Mouse (Mus musculus) myocyte (in vitro differentiated cells): Measurements from ENCODE around the gene Vstm4. TPM values are rescaled to one million over a fixed set of nuclear protein-coding genes. Genes with fewer than 3 reads are reported as not detected.

Source experiments
- H3K27me3 ChIP-seq: one replicate; pipeline ENCODE4 v1.6.1; 2011; ENCODE audit not compliant: control insufficient read depth, insufficient read depth, insufficient read length
- H3K36me3 ChIP-seq: one replicate; pipeline ENCODE4 v1.6.1; 2011; ENCODE audit not compliant: control insufficient read depth, insufficient read depth
- H3K4me2 ChIP-seq: one replicate; pipeline ENCODE4 v1.6.1; 2011; ENCODE audit warnings: low read depth, control low read depth
- H3K4me3 ChIP-seq: one replicate; pipeline ENCODE4 v1.5.1; 2011; ENCODE audit warnings: mild to moderate bottlenecking, control low read depth, moderate library complexity
- H3K79me2 ChIP-seq: one replicate; pipeline ENCODE4 v1.6.1; 2011; ENCODE audit not compliant: control insufficient read depth, insufficient read depth
- H3ac ChIP-seq: one replicate; pipeline ENCODE4 v1.6.1; 2011; ENCODE audit not compliant: control insufficient read depth, insufficient read length
- CEBPB ChIP-seq: IDR thresholded peaks from 2 replicates; pipeline ENCODE4 v1.6.1; 2011; ENCODE audit warnings: mild to moderate bottlenecking, moderate library complexity; ENCODE audit not compliant: poor library complexity, insufficient read depth, severe bottlenecking
- E2F4 ChIP-seq: IDR thresholded peaks from one replicate; pipeline ENCODE4 v1.6.1; 2011; ENCODE audit warnings: mild to moderate bottlenecking, control low read depth, moderate library complexity; ENCODE audit not compliant: insufficient read depth
- MAX ChIP-seq: IDR thresholded peaks from one replicate; pipeline ENCODE4 v1.6.1; 2011; ENCODE audit warnings: low read depth, mild to moderate bottlenecking, control low read depth
- MYOD1 ChIP-seq, 3 experiments: IDR thresholded peaks; one replicate each; pipeline ENCODE4 v1.6.1; 2011; ENCODE audit warnings: control low read depth in 2 of 3, low read depth in 2 of 3, mild to moderate bottlenecking in 2 of 3, moderate library complexity in 1 of 3; ENCODE audit not compliant: insufficient read length in 2 of 3, control insufficient read depth in 1 of 3
- MYOG ChIP-seq, 3 experiments: IDR thresholded peaks; one replicate each; pipeline ENCODE4 v1.6.1; 2011; ENCODE audit warnings: control low read depth in 2 of 3, low read depth in 2 of 3, mild to moderate bottlenecking in 2 of 3; ENCODE audit not compliant: insufficient read length in 2 of 3, control insufficient read depth in 1 of 3, insufficient read depth in 1 of 3
- POLR2A ChIP-seq: IDR thresholded peaks from one replicate; pipeline ENCODE4 v1.6.1; 2011; ENCODE audit warnings: low read depth, mild to moderate bottlenecking, control low read depth, moderate library complexity; ENCODE audit not compliant: insufficient read length
- POLR2AphosphoS2 ChIP-seq: IDR thresholded peaks from one replicate; pipeline ENCODE4 v1.6.1; 2011; ENCODE audit warnings: low read depth, control low read depth; ENCODE audit not compliant: insufficient read length
- REST ChIP-seq: IDR thresholded peaks from one replicate; pipeline ENCODE4 v1.6.1; 2011; ENCODE audit warnings: mild to moderate bottlenecking, control low read depth, moderate library complexity; ENCODE audit not compliant: insufficient read depth, insufficient read length
- SRF ChIP-seq: IDR thresholded peaks from one replicate; pipeline ENCODE4 v1.6.1; 2011; ENCODE audit warnings: low read depth; ENCODE audit not compliant: control insufficient read depth, insufficient read length
- TCF12 ChIP-seq: IDR thresholded peaks from one replicate; pipeline ENCODE4 v1.6.1; 2011; ENCODE audit warnings: mild to moderate bottlenecking, control low read depth; ENCODE audit not compliant: poor library complexity, insufficient read depth, severe bottlenecking
- TCF3 ChIP-seq: IDR thresholded peaks from one replicate; pipeline ENCODE4 v1.6.1; 2011; ENCODE audit warnings: low read depth, control low read depth; ENCODE audit not compliant: insufficient read length
- USF1 ChIP-seq: IDR thresholded peaks from one replicate; pipeline ENCODE4 v1.6.1; 2011; ENCODE audit warnings: low read depth, mild to moderate bottlenecking, control low read depth, moderate library complexity
- polyA plus RNA-seq: library from polyadenylated mRNA; unstranded; fragments of >200 nt; fragmentation: generic; extraction: Trizol; gene quantifications from one replicate; pipeline ENCODE4 v1.2.1, GENCODE M21; 2012; ENCODE audit warnings: missing spikeins

The Vstm4 gene
- polyA plus RNA-seq, 1 experiment, result not detected

DNA sequence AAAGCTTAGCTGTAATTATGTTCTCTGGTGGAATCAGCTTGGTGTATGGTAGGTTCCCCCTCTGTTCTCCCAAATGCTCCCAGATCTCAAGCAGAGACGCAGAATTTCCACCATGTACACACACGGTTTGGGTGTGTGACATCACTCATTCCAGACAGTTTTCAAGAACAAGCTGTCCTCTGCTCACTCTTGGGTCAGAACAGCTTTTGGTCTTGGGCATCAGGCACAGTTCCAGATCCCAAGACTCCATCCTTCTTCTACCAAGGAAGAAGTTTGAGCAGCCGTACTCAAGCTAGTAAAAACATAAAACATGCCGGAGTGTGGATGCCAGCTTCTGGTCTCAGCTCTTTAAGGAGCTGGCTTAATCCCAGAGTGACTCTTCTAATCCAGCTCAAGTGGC lies 54.6 kb downstream of the Vstm4 start:
- no peak overlapping the region for H3ac ChIP-seq
- H3K27me3 ChIP-seq, result no peaks in the 10 kb centered on the region
- H3K4me2 ChIP-seq, result no peak overlapping the region
- H3K4me3 ChIP-seq, result no peak overlapping the region
- no peaks in the 10 kb centered on the region for H3K79me2 ChIP-seq
- TF ChIP-seq MAX, result no peak
- TF ChIP-seq POLR2A, result no peak
- TF ChIP-seq USF1, result no peak
- TF ChIP-seq TCF12, result no peak
- TF ChIP-seq MYOG (IDR thresholded peaks at IDR 0.05; ENCODE audit: control insufficient read depth in 1 of 3, insufficient read depth in 1 of 3, insufficient read length in 2 of 3, low read depth in 2 of 3), result no peak
- no peak for TF ChIP-seq POLR2AphosphoS2
- TF ChIP-seq SRF, result no peak
- no peak for TF ChIP-seq MYOD1 (IDR thresholded peaks at IDR 0.05; ENCODE audit: control insufficient read depth in 1 of 3, insufficient read length in 2 of 3, low read depth in 2 of 3)
- TF ChIP-seq E2F4, result no peak
- no peaks in the 10 kb centered on the region for H3K36me3 ChIP-seq

DNA sequence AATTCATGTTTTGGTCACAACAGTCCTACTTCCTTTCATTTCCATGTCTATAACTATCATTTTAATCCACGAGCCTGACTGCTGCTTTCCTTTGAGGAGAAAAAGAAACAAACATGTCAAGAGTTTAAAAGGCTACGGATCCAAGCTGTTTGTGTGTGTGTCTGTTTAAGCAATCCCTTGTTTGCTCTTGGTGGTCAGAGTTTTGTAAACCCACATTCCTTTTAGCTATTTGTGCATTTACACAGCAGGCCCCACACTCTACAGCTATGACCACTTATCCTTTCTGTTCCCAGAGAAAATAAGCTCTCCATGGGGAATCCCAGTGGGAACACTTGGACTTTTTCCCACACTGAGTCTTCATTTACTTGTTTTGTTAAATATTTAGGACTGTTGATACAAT lies 58.8 kb downstream of the Vstm4 start:
- no peak overlapping the region for H3K4me3 ChIP-seq
- no peak for TF ChIP-seq E2F4
- TF ChIP-seq SRF, result no peak

DNA sequence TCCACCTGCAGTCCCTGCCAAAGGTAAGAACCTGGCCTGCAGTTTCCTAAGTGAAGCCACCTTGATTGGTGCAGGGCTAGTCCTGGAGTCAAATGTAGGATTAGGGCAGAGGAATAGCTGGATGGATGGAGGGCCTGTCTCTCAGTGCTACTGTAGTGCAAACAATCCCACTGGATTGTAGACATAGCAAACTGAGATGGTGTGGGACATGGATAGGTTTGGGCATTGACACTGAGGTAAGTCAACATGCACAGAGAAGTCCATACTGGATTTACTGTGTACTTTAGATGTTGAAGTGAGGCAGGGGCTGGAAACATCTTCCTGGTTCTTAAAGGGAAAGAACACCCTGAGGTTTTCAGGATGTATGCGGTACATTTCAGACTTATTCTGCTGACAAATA lies 61.4 kb downstream of the Vstm4 start:
- Histone ChIP-seq H3K36me3 (no peaks in the 10 kb centered on the region), H3ac (no peak overlapping the region), H3K27me3 (peaks cover 6% of the 10 kb centered on the region), H3K4me2 (no peak overlapping the region), H3K79me2 (no peaks in the 10 kb centered on the region), H3K4me3 (no peak overlapping the region)
- TF ChIP-seq TCF3, result no peak

More for the DNA sequence above, 58.8 kb downstream of the Vstm4 start:
- no peak overlapping the region for H3ac ChIP-seq
- no peak overlapping the region for H3K4me2 ChIP-seq
- H3K27me3 ChIP-seq, result peaks cover 6% of the 10 kb centered on the region
- H3K36me3 ChIP-seq, result no peaks in the 10 kb centered on the region
- H3K79me2 ChIP-seq, result no peaks in the 10 kb centered on the region

DNA sequence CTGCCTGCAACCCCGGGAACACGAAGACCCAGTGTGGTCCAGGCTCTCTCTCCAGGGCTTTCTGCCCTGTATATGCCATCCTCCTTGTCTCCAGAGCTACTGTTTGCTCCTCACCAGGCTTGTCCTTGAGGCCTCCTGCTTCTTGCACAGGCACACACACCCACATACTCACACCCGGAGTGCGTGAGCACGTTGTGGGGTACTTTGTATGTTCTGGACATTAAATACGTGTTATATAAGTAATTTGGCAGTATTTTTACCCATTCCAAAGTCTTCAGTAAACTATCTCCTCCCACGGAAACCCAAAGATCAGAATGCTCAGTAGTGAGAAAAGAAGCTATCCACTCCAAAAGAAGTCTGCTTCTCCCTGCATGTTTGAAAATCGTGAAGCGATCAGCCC lies 67.3 kb downstream of the Vstm4 start:
- no peak overlapping the region for H3ac ChIP-seq
- H3K4me2 ChIP-seq, result no peak overlapping the region
- no peak overlapping the region for H3K4me3 ChIP-seq
- H3K79me2 ChIP-seq, result no peaks in the 10 kb centered on the region
- H3K36me3 ChIP-seq, result no peaks in the 10 kb centered on the region
- TF ChIP-seq CEBPB (no peak), SRF (no peak), REST (no peak), TCF12 (no peak), USF1 (no peak), E2F4 (no peak), MYOD1 (IDR thresholded peaks at IDR 0.05; ENCODE audit: control insufficient read depth in 1 of 3, insufficient read length in 2 of 3, low read depth in 2 of 3) (no peak)
- H3K27me3 ChIP-seq, result peaks cover 8% of the 10 kb centered on the region

DNA sequence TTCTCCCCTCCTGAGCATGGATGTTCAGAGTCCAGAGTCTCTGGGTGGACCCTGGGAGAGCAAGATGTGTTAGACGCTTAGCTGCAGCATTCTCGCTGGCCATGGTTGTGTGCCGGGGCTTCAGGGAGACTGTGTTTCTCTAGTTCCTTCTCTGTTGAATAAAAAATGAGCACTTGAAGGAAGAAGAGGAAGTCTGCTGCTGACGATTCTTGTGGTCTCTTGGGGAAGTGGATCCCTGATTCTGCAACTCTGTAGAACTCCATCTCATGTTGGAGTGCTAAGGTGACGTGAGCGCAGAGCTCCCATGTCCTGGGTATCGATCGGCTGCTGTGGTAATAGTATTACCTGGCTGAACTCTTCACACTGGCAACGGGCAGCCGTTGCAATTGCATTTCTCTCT lies 75.2 kb downstream of the Vstm4 start:
- H3K4me3 ChIP-seq, result no peak overlapping the region
- H3K27me3 ChIP-seq, result peaks cover 22% of the 10 kb centered on the region
- no peaks in the 10 kb centered on the region for H3K79me2 ChIP-seq
- H3K4me2 ChIP-seq, result no peak overlapping the region
- H3K36me3 ChIP-seq, result no peaks in the 10 kb centered on the region
- no peak overlapping the region for H3ac ChIP-seq
- no peak for TF ChIP-seq SRF
- TF ChIP-seq TCF12, result no peak
- no peak for TF ChIP-seq USF1
- TF ChIP-seq POLR2AphosphoS2, result no peak
- TF ChIP-seq MYOD1 (IDR thresholded peaks at IDR 0.05; ENCODE audit: control insufficient read depth in 1 of 3, insufficient read length in 2 of 3, low read depth in 2 of 3), result no peak

DNA sequence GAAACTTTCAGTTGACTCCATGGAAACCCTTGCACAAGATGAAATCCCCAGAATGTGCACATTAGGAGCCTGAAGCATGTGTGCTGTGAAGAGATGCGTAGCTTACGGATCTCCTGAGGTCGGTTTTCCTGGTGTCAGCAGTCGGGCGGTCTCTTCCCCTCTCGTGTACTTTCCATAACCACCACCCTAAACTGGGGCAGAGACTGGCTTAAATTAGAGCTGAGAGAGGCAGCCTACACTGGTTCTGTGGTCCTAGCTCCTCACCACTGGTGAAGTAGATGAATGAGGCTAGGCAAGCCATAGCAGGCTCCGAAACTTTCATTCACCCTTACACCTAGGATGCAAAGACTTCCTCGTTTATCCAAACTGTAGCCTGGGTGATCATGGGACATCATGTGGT lies 75.7 kb downstream of the Vstm4 start:
- Histone ChIP-seq H3K79me2 (no peaks in the 10 kb centered on the region), H3ac (no peak overlapping the region), H3K4me2 (no peak overlapping the region), H3K36me3 (no peaks in the 10 kb centered on the region), H3K4me3 (no peak overlapping the region), H3K27me3 (peaks cover 22% of the 10 kb centered on the region)
- TF ChIP-seq E2F4 (no peak), CEBPB (no peak), TCF3 (no peak), POLR2AphosphoS2 (no peak), REST (no peak), MYOG (IDR thresholded peaks at IDR 0.05; ENCODE audit: control insufficient read depth in 1 of 3, insufficient read depth in 1 of 3, insufficient read length in 2 of 3, low read depth in 2 of 3) (no peak), USF1 (no peak)
